Mouse (Mus musculus) cerebellum, adult (tissue): Measurements from ENCODE around the gene Sp3.
"Not testable (repeated sequence)": the region's sequence is repeated elsewhere in the genome, so short reads cannot be mapped to it uniquely, and the experiment has no call there.

ENCODE experiments used
- ATAC-seq: cut with Nextera tagmentation; 2 replicates; pipeline ENCODE4 v1.9.2; 2017; ENCODE audit warnings: mild to moderate bottlenecking, moderate library complexity, mixed read lengths; ENCODE audit not compliant: insufficient number of reproducible peaks, low FRiP score, low TSS enrichment

The Sp3 gene

DNA sequence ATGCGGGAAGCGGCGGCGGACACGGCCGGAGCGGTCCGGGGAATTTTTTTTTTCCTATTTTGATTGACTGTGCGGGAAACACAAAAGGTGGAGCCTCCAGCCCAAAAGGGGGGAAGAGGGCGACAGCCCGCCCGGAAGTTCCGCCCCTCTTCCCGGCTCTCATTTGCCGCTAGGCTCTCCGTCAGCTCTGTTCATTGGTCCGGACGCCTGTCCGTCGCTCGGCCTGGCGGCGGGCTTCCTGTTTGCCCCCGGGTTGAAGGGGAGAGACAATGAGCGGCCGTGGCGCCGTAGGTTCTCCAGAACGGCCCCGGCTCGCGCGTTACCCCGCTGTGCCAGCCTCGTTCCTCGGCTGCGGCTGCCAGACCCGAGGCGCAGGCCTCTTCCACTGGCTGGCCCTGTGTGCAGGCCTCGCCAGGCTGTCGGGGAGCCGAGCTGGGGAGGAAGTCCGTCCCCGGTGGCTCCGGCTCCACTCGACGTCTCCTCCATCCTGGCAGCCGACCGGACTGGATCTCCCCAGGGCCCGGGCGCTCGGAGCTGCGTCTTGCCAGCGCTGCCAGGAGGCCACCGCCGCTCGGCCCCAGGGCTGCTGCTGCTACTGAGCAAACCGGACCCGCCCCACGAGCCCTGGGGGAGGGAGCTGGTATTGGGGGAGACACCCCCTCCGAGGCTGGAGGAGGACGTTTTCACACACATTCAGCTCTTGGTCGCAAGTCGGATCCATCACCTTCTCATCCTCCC is at the start of gene Sp3:
Gene Sp3 (minus strand): TSS at position 110 of the 738 bp plus-strand sequence.
- peak; percentile 92 for ATAC-seq

DNA sequence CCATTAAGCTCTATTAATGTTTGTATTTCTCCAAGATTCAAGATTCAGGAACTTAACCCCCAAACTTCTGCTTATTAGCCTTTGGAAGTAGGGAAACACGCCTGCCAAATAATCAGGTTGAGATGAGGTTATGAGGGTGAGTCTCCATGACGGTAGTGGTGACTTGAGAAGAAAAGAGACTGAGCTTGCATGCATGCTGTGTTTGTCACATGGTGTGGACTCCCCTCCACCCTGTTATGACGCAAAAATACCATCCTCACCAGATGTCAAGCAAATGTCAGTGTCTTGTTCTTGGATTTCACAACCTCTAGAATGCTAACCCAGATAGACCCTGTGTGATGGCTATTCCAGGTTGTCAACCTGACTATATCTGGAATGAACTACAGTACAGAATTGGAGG is 49.6 kb upstream of the Sp3 start:
- ATAC-seq, result no peak

- no peak for ATAC-seq
These were observed 47.8 kb upstream of the Sp3 start for GRCm38 (mm10) chr2:73028019-73028418.

GRCm38 (mm10) chr2:73027126-73027525 is 46.9 kb upstream of the Sp3 start:
- no peak for ATAC-seq

- no peak for ATAC-seq
These were observed 43.6 kb upstream of the Sp3 start for GRCm38 (mm10) chr2:73023803-73024202.

- ATAC-seq, result no peak
These were observed 40.8 kb upstream of the Sp3 start for GRCm38 (mm10) chr2:73021046-73021445.

DNA sequence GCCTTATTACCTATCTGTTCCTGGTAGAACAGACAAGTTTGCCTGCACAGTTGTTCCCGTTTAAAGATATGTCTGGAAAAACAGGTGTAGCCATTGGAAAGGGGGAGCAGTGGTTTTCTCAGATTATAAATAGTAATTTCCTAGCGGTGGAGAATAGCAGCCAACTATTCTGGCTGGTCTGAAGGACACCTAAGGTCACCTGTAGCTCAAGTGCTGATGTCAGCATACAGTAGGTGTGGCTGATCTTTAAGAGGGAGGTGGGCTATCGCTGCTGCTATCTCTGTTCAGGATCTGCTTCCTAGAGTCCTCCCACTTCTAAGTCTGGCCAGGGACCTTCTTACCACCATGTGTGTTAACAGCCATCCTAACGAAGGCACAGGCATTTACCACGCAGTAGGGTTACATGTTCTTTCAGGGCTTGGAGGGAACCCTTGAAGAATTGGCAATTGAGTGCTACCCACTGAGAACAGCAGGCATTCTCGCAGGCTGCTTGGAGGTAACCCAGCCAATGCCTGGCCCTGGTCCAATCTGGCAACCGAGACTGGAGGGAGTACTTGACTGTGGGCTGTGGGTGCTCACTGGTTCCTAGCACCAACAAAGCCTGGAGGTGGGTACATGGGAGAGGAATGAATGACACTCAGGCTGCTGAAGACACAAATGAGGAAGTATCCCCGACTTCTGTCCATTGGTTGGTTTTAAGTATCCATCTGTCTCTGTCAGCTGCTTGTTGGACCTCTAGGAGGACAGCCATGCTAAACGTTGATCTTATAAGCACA is 39.3 kb upstream of the Sp3 start:
- ATAC-seq, result peak; percentile 49; the same call in 1 of the 2 replicates

DNA sequence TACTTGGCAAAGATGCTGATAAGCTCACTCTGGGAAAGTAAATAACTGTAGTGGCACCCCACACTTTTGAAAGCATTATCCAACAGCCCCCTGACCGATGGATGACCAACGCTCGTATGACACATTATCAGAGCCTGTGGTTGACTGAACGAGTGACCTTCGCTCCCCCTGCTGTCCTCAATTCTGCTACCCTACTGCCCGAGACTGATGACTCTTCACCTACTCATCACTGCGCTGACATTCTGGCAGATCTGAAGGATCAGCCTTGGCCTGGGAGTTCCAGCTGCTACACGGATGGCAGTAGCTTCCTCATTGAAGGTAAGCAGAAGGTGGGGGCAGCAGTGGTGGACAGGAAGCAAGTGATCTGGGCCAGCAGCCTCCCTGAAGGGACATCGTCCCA is 33.8 kb upstream of the Sp3 start:
- ATAC-seq, result not testable (repeated sequence)

DNA sequence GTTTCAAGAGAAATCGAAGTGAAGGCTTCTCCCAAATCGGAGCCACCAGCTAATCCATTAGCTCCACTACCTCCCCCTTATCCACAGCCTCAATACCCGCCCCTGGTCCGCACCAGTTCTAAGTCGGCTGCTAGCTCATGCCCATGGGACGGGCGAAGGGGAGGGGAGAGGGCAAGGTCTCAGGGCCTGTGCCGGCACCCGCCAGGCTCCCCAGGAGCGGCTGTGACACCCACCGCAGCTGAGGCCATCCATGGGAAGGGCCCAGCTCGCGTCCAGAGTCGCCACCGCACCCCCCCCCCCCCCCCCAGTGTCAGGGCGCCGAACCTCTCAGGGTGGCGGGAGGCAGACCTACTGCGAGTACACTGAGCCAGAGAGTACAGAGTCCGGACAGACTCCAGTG is 32.4 kb upstream of the Sp3 start:
- no peak for ATAC-seq

DNA sequence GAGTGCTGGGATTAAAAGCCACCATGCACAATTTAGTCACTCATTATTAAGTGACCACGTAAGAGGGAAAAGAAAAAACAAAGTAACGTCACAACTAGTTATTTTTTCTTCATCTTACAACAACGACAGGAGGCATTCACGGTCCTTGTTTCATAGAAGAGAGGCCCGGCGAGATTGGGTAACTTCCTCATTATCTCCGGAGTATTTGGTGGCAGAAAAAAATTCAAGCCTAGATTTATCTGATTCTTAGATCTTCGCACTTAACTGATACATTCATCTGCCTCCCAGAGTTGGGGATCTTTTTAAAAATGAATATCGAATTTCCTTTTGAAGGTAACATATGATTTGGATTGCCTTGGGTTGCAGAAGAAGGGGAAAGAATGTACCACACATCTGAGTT is 27.2 kb upstream of the Sp3 start:
- no peak for ATAC-seq

DNA sequence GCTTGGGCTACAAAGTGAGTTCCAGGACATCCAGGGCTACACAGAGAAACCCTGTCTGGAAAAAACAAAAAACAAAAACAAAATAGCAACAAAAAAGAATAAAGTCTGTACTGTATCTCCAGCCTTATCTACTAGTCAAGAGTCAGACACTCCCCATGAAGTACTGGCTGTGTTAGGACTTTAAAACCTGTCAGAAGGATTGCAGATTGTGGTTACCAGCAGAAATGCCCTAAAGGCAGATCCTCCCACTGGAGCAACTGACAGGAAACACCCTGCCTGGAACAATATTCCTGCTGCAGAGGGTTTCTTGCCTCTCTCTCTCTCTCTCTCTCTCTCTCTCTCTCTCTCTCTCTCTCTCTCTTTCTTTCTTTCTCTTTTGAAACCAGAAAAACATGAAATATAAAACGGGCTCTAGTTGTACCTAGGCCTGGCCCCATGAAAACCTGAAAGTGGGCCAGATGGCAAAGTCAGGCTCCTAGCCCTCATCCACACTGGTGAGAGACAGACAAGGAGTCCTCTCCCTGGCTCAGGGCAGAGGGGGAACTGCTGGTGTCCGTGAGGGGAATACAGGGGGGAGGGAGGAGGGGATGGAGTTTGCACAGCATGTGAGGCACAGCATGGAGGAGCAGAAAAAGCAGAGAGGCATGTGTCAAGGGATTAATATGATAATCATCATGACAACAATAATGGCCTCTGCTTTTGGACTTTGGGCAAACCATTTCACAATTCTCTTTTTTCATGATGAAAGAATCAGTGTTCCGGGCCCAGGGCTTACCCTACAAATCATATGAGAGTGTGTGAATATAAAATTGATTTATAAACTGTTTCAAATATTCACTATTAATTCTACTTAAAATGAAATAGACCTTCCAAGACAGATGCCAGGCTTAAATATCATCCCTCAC is 25.6 kb upstream of the Sp3 start:
- no peak for ATAC-seq

DNA sequence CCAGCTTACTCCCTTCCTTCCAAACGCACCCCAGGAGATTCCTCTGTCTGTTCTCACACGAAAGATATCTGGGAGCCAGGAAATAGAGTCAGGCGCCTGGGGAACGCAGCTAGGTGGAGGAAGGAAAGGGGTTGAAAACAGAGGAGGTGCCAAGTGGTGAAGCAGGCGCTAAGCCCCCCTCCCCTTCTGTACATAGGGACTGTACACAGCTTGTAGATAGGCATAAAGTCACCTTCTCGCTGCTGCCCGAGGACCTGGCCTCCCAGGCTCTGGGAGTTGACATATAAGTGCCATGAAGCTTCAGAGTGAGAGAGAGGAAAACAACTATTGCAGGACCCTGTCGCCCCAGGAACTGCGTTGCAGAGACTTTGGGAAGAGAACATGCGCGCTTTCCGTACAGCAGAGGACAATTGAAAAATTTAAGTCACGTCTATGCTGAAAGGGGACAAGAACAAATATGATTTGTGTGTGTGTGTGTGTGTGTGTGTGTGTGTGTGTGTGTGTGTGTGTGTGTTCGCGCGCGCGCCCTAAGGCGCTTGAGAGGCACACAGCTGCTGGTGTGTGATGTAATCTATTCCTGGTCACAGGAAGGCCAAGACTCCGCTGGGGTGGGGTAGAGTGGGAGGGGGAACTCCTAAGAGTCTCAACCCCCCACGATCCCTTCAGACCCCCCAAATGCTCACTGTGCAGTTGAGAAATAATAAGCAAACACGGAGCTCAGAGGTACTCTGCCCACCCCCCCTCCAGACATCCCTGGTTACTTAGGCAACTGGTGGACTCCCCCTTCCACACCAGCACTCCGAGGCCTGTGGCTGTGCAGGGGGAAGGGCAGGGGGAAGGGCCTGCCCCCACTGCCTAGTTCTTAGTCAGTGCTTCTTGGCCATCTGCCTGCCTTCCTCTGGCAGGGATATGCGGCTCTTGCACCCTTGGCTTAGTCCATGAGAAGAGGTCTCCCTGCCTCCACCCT is 23.8 kb upstream of the Sp3 start:
- no peak for ATAC-seq

DNA sequence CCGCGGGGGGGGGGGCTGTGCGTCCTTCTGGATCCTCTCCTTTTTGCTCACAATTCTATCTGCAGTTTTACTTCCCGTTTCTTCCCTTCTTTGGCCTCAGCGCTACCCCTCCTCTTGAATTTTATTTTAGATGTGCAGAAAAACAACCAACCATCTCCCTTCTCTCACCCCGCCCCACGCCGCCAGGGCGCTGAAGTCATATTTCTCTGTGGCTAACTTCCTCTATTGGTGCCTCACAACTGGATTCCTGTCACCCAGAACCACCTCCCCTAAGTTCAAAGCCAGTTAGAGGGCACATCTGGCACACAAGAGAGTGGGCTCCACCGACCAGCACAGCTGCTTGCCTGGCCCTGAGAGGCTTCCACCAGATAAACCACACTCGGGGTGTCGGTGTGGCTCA is 22.8 kb upstream of the Sp3 start:
- no peak for ATAC-seq

DNA sequence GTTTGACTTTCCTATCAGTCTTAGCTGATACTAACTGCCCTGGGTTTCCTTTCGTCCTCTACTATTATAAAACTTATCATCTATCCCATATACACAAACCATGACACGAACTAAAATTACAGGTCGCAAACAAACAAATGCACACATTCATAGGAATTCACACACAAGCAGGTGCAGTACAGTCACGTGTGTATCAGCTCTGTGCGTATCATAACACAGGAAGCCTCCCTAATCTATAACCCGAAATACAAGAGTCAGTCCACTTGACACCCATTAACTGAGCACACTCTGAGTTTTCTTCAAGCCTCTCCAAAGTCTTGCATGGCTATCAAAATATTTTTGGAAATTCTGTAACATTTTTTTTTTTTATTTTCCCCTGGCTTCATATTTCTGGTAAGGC is 22.2 kb upstream of the Sp3 start:
- no peak for ATAC-seq

GRCm38 (mm10) chr2:73001994-73002393 is 21.7 kb upstream of the Sp3 start:
- ATAC-seq, result no peak

DNA sequence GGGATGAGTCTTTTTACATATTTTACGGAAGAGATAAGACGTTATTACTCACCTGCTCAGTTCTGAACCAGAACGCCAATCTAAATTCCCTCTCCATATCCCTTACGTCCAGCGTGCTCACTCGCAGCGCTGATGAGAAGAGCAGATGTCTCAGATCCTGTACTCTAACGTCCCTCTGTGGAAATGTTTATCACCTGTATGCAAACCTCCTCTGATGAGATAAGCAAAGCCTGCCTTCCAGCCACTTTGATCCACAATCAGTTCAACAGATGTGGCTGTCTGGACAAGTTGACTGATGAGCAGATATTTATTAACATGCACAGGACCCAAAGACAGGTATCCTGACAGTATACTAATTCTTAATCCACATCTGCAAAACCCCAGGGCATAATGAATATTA is 19.9 kb upstream of the Sp3 start:
- no peak for ATAC-seq

GRCm38 (mm10) chr2:72997586-72997985 is 17.3 kb upstream of the Sp3 start:
- ATAC-seq, result no peak

- ATAC-seq, result peak; percentile 72
These were observed 16.6 kb upstream of the Sp3 start for GRCm38 (mm10) chr2:72996808-72997378.

DNA sequence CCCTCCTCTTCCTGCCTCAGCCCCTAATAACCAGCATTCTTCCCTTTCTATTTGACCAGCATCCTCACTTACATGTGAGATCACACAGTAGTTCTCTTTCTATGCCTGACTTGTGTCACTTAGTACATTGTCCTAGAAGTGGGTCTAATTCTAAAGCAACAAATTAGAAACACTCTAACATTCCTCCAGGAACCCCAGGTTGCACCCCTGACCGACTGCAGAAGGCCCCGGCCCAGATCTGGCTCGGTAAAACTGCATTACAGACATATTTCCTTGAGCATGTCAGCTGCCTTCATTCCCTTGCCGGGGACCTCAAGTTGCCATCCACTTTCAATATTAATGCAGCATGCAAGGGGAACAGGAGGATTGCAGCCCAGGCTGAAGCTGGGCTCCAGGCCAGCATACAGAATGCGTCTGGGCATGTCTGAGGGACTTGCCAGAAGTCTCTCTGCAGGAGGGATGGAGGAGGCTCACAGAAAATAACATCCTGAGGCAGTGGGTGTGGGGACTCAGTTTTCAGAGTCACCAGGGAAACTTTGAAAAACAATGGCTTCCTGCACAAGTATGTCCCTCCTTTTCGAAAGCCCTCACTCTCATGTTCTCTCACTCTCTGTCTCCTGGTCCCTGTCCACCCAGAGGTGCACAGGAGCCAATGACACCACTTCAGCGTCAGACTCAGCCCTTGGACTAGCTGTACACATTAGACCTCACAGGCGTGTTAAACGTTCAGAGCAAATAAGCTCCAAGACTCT is 15.3 kb upstream of the Sp3 start:
- peak; percentile 79 for ATAC-seq
